Mouse (Mus musculus) C2C12 (cell line): ENCODE results near the gene E2f3. TPM values are rescaled to one million over a fixed set of nuclear protein-coding genes. Genes with fewer than 3 reads are reported as not detected.

Experiments used
- H3K27me3 ChIP-seq: one replicate; pipeline ENCODE4 v1.6.1; 2011; ENCODE audit not compliant: control insufficient read depth, insufficient read depth, insufficient read length
- H3K36me3 ChIP-seq: one replicate; pipeline ENCODE4 v1.6.1; 2011; ENCODE audit not compliant: control insufficient read depth, insufficient read depth
- H3K4me3 ChIP-seq: one replicate; pipeline ENCODE4 v1.5.1; 2011; ENCODE audit warnings: mild to moderate bottlenecking, control low read depth; ENCODE audit not compliant: poor library complexity, insufficient read depth, severe bottlenecking
- H3K79me2 ChIP-seq: one replicate; pipeline ENCODE4 v1.6.1; 2011; ENCODE audit not compliant: control insufficient read depth, insufficient read depth
- H3K79me3 ChIP-seq: one replicate; pipeline ENCODE4 v1.6.1; 2011; ENCODE audit warnings: low read depth, control low read depth
- H3ac ChIP-seq: one replicate; pipeline ENCODE3; 2011; ENCODE audit warnings: low read depth; ENCODE audit not compliant: control insufficient read depth, insufficient read length
- CEBPB ChIP-seq: IDR thresholded peaks from one replicate; pipeline ENCODE4 v1.6.1; 2011; ENCODE audit warnings: low read depth, mild to moderate bottlenecking, control low read depth, moderate library complexity
- CTCF ChIP-seq: IDR thresholded peaks from one replicate; pipeline ENCODE4 v1.5.1; 2011; ENCODE audit not compliant: control insufficient read depth, insufficient read depth, insufficient read length
- FOSL1 ChIP-seq: IDR thresholded peaks from one replicate; pipeline ENCODE4 v1.8.0; 2011; ENCODE audit warnings: mild to moderate bottlenecking, low read length; ENCODE audit not compliant: poor library complexity, insufficient read depth, severe bottlenecking
- MAX ChIP-seq: IDR thresholded peaks from one replicate; pipeline ENCODE4 v1.6.1; 2011; ENCODE audit warnings: mild to moderate bottlenecking, control low read depth
- MYOD1 ChIP-seq: IDR thresholded peaks from one replicate; pipeline ENCODE4 v1.6.1; 2011; ENCODE audit warnings: low read depth; ENCODE audit not compliant: control insufficient read depth, insufficient read length
- MYOG ChIP-seq: IDR thresholded peaks from one replicate; pipeline ENCODE4 v1.6.1; 2011; ENCODE audit not compliant: control insufficient read depth, insufficient read length; ENCODE audit errors: extremely low read depth
- USF1 ChIP-seq: IDR thresholded peaks from one replicate; pipeline ENCODE4 v1.6.1; 2011; ENCODE audit warnings: low read depth, mild to moderate bottlenecking, control low read depth, moderate library complexity
- polyA plus RNA-seq: library from polyadenylated mRNA; unstranded; fragments of >200 nt; fragmentation: generic; extraction: Trizol; gene quantifications from one replicate; pipeline ENCODE4 v1.2.1, GENCODE M21; 2012; ENCODE audit warnings: missing spikeins

The E2f3 gene
- polyA plus RNA-seq, 1 experiment, result 10.2 TPM

GRCm38 (mm10) chr13:29938776-29939175, 47.1 kb downstream of the E2f3 start:
- H3K27me3 ChIP-seq, result no peaks in the 10 kb centered on the region
- H3ac ChIP-seq, result no peak overlapping the region
- no peak overlapping the region for H3K4me3 ChIP-seq
- peaks cover 57% of the 10 kb centered on the region for H3K36me3 ChIP-seq
- TF ChIP-seq CTCF (no peak), CEBPB (no peak), MYOG (no peak), MAX (no peak), MYOD1 (no peak), FOSL1 (no peak), USF1 (no peak)
- peaks cover 100% of the 10 kb centered on the region for H3K79me2 ChIP-seq
- peaks cover 92% of the 10 kb centered on the region for H3K79me3 ChIP-seq

- peaks cover 100% of the 10 kb centered on the region for H3K79me2 ChIP-seq
- no peak overlapping the region for H3ac ChIP-seq
- no peak overlapping the region for H3K4me3 ChIP-seq
- H3K79me3 ChIP-seq, result peaks cover 69% of the 10 kb centered on the region
- H3K36me3 ChIP-seq, result peaks cover 31% of the 10 kb centered on the region
- H3K27me3 ChIP-seq, result no peaks in the 10 kb centered on the region
- TF ChIP-seq MYOD1 (no peak), MYOG (no peak), MAX (no peak), USF1 (no peak), CEBPB (no peak), CTCF (no peak), FOSL1 (no peak)
Observed at GRCm38 (mm10) chr13:29926168-29926567, 59.7 kb downstream of the E2f3 start.

GRCm38 (mm10) chr13:29919841-29920240, 66.0 kb downstream of the E2f3 start:
- H3ac ChIP-seq, result no peak overlapping the region
- peaks cover 29% of the 10 kb centered on the region for H3K79me3 ChIP-seq
- TF ChIP-seq CTCF, result no peak
- peaks cover 51% of the 10 kb centered on the region for H3K79me2 ChIP-seq
- peaks cover 55% of the 10 kb centered on the region for H3K36me3 ChIP-seq
- no peak overlapping the region for H3K4me3 ChIP-seq
- H3K27me3 ChIP-seq, result no peaks in the 10 kb centered on the region

GRCm38 (mm10) chr13:29916561-29916960, 69.3 kb downstream of the E2f3 start:
- no peak for TF ChIP-seq CEBPB
- TF ChIP-seq MYOG, result no peak
- TF ChIP-seq USF1, result no peak
- no peak for TF ChIP-seq MYOD1
- no peak for TF ChIP-seq FOSL1
- no peak for TF ChIP-seq MAX
- no peak for TF ChIP-seq CTCF
- Histone ChIP-seq H3ac (no peak overlapping the region), H3K79me3 (peaks cover 2% of the 10 kb centered on the region), H3K4me3 (no peak overlapping the region), H3K27me3 (no peaks in the 10 kb centered on the region), H3K79me2 (peaks cover 18% of the 10 kb centered on the region), H3K36me3 (peaks cover 86% of the 10 kb centered on the region)

GRCm38 (mm10) chr13:29913606-29914005, 72.3 kb downstream of the E2f3 start:
- Histone ChIP-seq H3K79me3 (peaks cover 4% of the 10 kb centered on the region), H3ac (no peak overlapping the region), H3K27me3 (no peaks in the 10 kb centered on the region), H3K36me3 (peaks cover 92% of the 10 kb centered on the region), H3K79me2 (no peaks in the 10 kb centered on the region), H3K4me3 (no peak overlapping the region)
- TF ChIP-seq MYOD1 (no peak), CTCF (no peak), MAX (no peak), CEBPB (no peak), USF1 (no peak)

- no peaks in the 10 kb centered on the region for H3K27me3 ChIP-seq
- H3K4me3 ChIP-seq, result no peak overlapping the region
- no peak for TF ChIP-seq MYOD1
- no peak for TF ChIP-seq FOSL1
- no peak for TF ChIP-seq CTCF
- no peak for TF ChIP-seq MAX
- no peak for TF ChIP-seq USF1
- TF ChIP-seq CEBPB, result no peak
- no peak for TF ChIP-seq MYOG
- H3ac ChIP-seq, result no peak overlapping the region
- no peaks in the 10 kb centered on the region for H3K79me2 ChIP-seq
- H3K36me3 ChIP-seq, result peaks cover 92% of the 10 kb centered on the region
- peaks cover 2% of the 10 kb centered on the region for H3K79me3 ChIP-seq
Observed at GRCm38 (mm10) chr13:29913061-29913460, 72.8 kb downstream of the E2f3 start.
